Mouse (Mus musculus) frontal cortex, postnatal 36 days (tissue): ENCODE measurements around the gene Kctd4.
"Not testable (repeated sequence)": the region's sequence is repeated elsewhere in the genome, so short reads cannot be mapped to it uniquely, and the experiment has no call there.

Source experiments
- DNase-seq, 2 experiments: peaks; one replicate each; pipeline ENCODE4 v3.0.0; 2022; ENCODE audit warnings: low spot score in 2 of 2

Gene Kctd4

DNA sequence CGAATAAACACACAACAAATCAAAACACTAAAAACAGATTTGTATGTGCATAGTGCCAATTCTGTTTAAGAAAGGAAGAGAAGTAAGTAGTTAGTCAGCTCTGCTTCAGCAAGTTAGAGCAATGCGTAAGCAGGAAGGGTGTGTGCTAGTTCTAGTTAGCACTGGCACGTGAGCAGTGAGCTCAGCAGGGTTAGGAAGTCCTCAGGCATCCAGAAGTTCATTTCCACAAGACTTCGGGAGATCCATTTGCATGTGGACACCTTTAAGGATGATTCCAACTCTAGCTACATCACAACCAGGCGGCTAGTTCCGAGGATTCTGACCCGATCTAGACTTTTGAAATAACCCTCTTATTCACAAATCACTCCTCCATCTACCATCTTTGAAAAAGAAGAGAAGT lies at the start of gene Kctd4:
Gene Kctd4, plus strand, starts transcription at position 244 of the 400 bp plus-strand sequence.
- DNase-seq: no peak

DNA sequence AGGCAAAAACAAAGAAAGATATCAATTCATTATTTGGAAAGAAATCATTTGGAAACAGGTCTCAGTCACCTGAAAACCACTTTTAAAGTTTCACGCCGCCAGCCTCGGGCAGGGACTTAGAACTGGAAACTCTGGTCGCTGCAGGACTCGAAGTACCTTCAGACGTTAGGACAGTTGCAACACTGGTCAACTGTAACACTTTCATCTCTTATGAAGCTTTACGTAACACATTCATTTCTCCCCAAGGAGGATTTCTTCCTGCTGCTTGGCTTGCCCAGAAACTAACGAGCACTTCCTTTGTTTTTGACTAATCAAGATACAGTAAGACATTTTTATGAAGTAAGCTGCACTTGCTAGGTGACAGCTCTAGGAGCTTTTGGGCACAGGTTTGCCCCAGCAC lies 47.9 kb upstream of the Kctd4 start:
- DNase-seq: no peak

- peak in 1 of 2 experiments; percentile 33 for DNase-seq
Observed at GRCm38 (mm10) chr14:75911968-75912367, 42.8 kb upstream of the Kctd4 start.

GRCm38 (mm10) chr14:75912665-75913064 lies 42.1 kb upstream of the Kctd4 start:
- no peak for DNase-seq

GRCm38 (mm10) chr14:75923314-75924052 lies 31.3 kb upstream of the Kctd4 start:
- DNase-seq: no peak

GRCm38 (mm10) chr14:75929713-75930112 lies 25.1 kb upstream of the Kctd4 start:
- DNase-seq: not testable (repeated sequence)

DNA sequence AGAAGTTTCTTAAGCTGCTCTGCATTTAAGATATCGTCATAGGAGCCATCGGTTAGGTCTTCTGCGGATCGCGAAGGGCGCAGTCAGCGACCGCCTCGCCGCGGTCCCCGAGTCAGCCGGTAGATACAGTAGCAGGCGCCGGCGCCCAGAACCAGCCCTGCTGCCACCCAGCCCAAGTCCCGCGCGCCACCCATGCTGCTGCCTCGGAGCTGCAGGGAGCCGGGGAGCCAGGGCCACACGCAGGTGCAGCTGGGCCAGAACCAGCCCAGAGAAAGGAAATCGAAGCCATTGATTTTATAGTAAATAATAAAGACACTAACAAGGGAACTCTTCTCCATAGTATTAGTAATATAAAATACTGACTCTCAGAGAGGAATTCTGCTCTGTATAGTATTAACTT lies 23.5 kb upstream of the Kctd4 start:
- DNase-seq: no peak

- DNase-seq: no peak
Observed at GRCm38 (mm10) chr14:75934359-75934758, 20.4 kb upstream of the Kctd4 start.

DNA sequence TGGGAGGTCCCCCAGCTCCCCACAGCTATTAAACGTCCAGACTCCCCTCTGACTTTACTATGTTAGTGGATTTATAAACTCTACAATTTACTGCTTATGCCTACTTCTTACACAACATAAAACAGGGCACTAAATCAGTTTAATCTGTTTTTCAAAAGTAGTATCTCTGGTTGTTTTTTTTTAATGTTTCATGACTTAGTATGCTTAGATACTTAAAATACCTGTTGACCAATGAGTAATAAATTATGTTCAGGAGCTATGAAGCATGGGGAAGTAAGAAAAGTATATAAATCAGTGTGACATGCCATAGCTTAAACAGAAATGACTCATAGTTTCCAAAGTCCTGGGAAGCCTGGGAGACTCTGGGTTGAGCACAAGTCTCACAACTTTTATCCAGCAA lies 17.1 kb upstream of the Kctd4 start:
- DNase-seq: no peak

GRCm38 (mm10) chr14:75941500-75941899 lies 13.3 kb upstream of the Kctd4 start:
- DNase-seq: peak; percentile 15 to 31

DNA sequence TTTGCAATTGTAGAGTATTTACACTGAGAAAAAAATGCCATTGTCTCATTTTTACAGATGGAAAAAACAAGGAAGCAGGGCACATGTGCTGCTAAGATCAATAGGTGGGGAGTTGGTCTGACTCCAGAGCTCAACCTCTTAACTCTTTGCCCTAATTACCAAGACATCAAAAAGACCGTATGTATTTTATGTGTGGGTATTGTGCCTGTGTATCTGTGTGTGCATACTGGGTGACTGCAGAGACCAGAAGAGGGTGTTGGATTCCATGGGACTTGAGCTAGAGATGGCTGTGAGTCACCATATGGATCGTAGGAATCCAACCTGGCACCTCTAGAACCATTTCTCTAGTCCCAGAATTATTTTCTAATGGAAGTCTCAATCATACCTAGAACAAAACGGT lies 12.4 kb upstream of the Kctd4 start:
- no peak for DNase-seq

GRCm38 (mm10) chr14:75947674-75948073 lies 7.1 kb upstream of the Kctd4 start:
- DNase-seq: no peak

GRCm38 (mm10) chr14:75953011-75953410 lies 1.8 kb upstream of the Kctd4 start:
- no peak for DNase-seq

DNA sequence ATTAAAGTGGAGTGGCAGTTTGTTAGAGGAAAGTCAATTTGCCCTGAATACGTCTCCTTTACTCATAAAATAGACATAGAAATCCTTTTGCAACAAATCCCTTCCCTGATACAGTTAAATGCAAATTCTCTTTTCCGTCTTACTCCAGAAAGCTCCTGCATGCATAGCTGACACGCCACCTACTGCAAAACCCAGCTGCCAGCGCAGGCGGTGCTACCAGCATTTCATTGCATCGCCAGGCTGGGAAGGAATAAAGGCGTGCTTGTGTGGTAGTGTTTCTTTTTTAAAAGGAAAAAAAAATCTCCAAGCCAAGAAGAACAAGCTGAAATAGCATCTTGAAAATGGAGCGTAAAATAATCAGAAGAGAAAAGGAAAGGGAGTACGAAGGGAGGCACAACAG lies 7.4 kb downstream of the Kctd4 start:
- DNase-seq: peak; percentile 77 to 89

GRCm38 (mm10) chr14:75963215-75963614 lies 8.4 kb downstream of the Kctd4 start:
- DNase-seq: peak; percentile 24 to 49

DNA sequence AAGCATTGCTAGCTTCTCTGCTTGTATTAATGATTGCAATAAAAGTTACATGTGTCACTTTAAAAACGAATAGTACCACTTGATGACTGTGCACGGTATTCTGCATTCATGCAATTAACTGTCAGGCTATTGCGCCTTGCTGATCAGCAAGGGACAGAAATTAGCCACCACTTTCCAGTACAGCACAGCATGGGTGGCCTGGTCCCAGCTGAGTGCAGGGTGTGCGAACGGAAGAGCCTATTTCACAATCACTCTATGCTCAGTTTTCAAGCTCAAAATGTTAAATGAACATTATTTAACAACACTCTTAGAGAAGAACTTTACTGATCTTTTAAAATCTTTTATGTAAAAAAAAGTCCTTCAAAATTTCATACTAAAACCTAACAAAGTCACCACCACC lies 9.2 kb downstream of the Kctd4 start:
- DNase-seq: no peak

GRCm38 (mm10) chr14:75964433-75964832 lies 9.6 kb downstream of the Kctd4 start:
- no peak for DNase-seq

GRCm38 (mm10) chr14:75967291-75967690 lies 12.5 kb downstream of the Kctd4 start:
- no peak for DNase-seq

- DNase-seq: no peak
Observed at GRCm38 (mm10) chr14:75976107-75976506, 21.3 kb downstream of the Kctd4 start.

DNA sequence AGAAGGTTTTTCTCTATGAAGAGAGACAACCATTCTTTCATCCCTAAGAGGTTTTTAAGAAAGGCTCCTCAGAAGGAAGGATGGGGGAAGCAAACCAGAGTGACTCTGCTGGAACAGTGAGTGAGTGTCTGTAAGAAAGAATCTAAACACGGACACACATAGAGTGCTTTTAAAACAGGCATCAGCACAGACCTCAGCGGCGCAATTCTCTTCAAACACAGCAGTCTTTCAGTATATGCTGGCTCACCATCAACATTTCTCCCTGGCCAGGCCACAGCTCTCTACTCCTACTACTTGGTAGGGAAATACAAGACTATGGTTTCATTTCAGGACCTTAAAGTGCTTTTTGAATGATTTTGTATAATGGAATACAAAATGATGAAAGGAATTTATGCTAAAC lies 26.4 kb downstream of the Kctd4 start:
- no peak for DNase-seq

- no peak for DNase-seq
Observed at GRCm38 (mm10) chr14:75983891-75984290, 29.1 kb downstream of the Kctd4 start.

GRCm38 (mm10) chr14:75985112-75985511 lies 30.3 kb downstream of the Kctd4 start:
- DNase-seq: peak in 1 of 2 experiments; percentile 19

GRCm38 (mm10) chr14:75986878-75987483 lies 32.2 kb downstream of the Kctd4 start:
- no peak for DNase-seq
